Mouse (Mus musculus) erythroblast, adult 5-6 weeks (primary cell): ENCODE data around the gene Abcb8. TPM values are rescaled to one million over a fixed set of nuclear protein-coding genes. Genes with fewer than 3 reads are reported as not detected.
A peak's percentile ranks its signal among the peaks of the same experiment; 100 is the strongest.

Experiments
- ATAC-seq: replicated peaks from 2 replicates; pipeline ENCODE4 v1.8.0; 2016; ENCODE audit warnings: moderate number of reproducible peaks, mild to moderate bottlenecking, moderate TSS enrichment, inconsistent platforms; ENCODE audit not compliant: poor library complexity, low FRiP score, severe bottlenecking
- total RNA-seq, 2 experiments: library from RNA; stranded (forward) in 1 of 2; stranded (reverse) in 1 of 2; fragments of 150-400 nt in 1 of 2; fragments of 200-764, 138-1000 nt in 1 of 2; gene quantifications; 2 replicates each; pipeline versions ENCODE4 v1.2.3 to v1.2.4; 2015 to 2017; ENCODE audit warnings: low replicate concordance in 2 of 2

Gene Abcb8
- 11.3 and 22.7 TPM in 2 replicates for total RNA-seq (2015; ENCODE audit: low replicate concordance)
- total RNA-seq (2017; ENCODE audit: low replicate concordance), result 2.9 and 5.5 TPM in 2 replicates

DNA sequence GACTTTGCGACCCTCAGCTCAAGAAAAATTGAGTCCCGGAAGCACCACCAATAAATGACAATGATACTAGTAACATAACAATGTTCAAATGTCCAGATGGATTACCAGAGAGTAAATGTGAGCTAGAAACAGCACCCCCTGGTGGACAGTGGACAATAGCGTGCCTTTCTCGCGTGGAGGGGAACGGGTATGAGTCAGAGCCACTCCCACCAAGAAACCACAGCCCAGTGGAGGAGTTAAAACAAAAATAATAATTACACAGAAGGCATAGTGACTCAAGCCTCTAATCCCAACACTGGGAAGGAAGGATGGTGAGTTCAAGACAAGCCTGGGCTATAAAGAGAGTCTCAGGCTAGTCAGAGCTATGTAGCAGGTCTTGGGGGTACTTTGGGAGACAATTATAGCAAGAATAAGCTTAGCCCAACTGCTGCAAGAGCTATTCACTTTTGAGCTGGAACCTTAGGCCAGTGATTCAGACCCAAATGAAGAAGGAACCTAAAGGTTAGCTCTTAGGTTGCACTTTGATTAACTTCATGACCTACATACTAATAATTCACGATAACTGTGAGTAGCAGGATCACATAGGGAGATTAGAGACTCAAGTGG is at the start of gene Abcb8:
Gene Abcb8 (plus strand): TSS at position 272 of the 606 bp plus-strand sequence.
- ATAC-seq, result peak; percentile 70

DNA sequence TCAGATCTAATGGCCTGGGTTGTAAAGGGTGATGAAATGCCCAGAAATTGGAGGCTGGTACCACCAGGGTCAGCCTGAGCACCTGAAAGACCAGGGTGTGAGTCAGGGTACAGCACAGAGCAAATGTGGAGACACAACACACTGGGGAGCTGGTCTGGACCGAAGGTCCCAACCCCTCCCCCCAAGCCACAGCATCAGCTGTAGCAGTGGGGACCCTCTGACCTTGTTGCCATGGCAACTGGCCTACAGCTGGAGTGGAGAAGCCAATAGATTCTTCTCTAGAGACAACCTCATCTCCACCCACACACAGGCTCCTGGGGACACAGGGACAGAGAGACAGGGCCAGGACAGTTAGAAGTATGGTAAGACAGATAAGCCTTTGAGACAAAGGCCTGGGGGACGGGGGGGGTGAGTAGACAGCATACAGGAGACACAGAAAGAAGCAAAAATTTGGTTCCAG is 49.5 kb upstream of the Abcb8 start:
- no peak for ATAC-seq

DNA sequence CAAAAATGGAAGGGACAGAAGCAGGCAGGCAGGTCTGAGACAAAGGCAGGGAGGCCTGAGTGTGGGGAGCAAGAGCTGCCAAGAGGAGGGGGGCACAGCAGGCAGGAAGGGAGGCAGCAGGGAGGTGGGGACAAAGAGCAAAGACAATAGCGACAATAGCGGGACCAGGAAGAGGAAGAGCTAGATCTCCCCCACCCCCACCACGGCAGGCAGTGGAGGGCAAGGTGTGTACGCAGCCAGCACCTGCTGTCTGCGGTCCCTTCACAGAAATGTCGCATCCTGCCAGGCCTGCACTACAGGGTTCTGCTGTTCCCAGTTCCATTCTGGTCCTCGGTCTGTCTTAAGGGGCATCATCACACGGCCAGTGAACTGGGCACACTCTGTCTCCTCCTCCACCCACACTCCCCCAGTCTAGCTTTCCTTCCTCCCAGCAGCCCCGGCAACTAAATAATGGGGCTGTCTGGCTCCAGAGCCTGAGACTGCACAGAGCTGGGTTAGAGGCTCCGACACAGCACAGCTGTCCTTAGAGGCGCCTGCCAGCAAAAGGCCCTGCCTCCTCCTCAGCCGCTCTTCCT is 48.9 kb upstream of the Abcb8 start:
- ATAC-seq, result no peak

DNA sequence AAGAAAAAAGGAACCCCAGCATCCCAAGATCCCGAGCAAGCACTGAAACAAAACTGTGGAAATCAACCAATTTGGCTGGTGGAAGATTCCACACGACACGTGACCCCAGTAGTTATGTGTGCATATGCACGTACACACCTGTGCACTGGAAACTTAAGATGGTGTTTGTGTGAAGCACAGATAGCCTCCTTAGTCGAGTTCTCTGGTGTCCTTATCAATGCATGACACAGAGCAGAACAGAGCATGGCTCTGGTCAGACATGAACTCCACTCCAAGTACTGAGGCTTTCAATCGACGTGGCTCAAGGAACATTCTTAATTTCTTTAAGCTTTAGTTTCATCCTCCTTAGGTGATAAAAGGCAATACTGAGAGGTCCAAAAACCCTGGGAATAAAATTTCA is 47.1 kb upstream of the Abcb8 start:
- no peak for ATAC-seq

DNA sequence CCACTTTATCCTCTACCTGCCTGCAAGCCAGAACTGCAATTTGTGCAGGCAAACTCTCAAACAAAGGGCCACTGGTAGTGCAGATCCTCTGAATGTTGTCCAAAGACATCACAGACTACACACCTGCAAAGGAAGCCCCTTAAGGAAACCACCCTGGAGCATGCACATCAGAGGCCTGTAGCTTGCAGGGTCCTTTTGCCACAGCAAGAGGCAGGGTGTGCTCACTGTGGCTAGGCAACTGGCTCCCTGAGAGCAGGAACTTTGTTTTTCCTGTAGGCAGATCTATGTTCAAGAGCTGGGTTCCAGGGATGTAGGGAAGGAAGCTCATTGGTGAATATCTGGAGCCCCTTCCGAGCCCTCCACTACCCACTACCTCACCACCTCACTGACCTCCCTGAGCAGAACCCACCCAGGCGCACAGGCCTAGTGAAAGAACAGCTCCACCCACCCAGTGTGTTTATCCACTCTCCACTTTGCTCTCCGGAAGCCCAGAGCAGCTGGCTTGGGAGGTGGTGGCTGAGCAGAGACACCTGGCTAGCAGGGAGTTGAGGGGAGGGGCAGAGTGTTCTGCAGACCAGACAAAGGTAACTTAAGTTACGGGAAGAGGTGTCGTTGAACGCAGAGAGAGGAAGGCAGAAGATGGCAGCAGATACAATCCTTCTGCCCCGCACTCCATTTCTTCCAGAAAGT is 46.1 kb upstream of the Abcb8 start:
- ATAC-seq, result no peak

DNA sequence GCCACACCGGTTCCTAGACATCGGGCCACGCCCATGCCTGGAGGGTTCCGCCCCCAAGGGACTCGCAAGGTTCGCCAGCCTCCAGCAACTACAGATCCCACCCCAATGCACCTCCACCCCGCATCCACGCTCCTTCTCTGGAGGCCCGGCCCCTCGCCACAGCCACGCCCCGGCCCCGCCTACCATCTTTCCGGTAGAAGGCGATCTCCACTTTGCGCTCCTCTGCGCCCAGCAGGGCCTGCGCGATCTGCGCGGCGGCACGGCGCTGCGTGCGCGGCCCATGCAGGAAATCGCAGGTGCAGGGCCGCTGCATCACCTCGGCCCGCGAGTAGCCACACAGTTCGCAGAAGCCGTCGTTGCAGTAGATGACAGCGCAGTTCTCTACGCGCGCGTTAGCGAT is 45.3 kb upstream of the Abcb8 start:
- peak; percentile 56 for ATAC-seq

DNA sequence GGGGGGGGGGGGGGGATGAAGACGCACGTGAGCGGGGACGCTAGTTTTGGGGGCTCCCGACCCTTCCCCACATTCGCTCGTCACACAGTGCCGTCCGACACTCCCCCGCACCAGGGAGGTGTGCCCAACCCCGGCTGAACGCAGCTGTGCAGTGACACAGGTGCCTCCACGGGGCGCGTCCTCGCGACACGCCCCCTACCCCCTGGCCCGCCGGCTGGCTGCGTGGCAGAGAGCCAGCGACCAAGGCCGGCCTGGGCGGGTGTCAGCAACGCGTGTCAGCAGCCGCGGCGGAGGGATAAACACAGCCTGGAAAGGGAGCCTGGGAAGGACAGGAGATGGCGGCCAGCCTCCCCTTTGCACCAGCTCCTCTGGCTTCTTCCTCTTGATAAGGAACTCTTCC is 44.9 kb upstream of the Abcb8 start:
- no peak for ATAC-seq

DNA sequence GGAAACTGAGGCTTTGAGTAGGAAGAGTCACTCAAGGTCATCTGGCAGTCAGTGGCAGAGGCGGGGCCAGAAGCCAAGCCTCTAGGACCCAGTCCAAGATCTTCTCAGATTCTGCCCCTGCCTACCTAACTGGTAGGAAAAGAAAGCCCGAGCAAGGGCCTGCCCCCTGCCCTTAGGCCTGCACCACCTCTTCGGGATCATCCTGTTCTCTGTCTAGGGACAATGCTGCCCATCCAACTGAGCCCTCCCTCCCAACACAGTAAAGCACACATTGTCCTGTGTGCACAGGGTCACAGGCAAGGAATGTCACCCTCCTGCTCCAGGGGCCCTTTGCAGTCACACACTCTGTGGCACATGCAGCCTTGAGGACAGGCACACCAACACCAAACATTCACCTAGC is 43.4 kb upstream of the Abcb8 start:
- no peak for ATAC-seq

DNA sequence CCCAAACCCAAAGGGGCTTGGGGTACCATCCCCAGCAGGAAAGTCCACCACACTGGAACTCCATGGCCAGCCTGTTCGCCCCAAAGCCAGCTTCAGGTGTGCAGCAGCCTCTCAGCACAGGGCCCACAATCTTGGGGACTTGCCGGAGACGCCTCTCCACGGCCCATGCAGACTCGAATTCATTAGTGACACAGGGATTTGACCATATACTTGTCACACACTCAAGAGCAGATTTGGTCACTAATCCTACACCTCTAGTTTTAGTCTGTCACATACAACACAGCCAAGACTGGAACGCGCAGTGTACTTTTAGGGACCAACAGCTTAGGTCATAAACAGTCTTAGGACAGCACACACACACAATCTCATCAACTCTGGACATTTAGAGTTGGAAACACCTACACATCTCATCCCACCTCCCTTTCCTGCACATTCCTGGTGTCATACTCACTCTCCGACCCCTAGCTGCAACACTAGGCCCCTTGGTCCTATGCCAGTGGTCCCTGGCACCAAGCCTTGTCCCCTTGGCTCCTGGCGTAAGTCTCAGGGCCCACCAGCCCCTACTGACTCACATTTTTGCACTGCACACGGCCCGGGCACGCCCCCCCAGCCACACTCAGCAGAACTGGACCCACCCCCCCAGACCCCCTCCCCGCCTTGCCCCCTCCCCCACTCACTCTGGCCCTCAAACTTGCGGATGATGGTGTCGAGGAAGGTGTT is 42.8 kb upstream of the Abcb8 start:
- no peak for ATAC-seq

DNA sequence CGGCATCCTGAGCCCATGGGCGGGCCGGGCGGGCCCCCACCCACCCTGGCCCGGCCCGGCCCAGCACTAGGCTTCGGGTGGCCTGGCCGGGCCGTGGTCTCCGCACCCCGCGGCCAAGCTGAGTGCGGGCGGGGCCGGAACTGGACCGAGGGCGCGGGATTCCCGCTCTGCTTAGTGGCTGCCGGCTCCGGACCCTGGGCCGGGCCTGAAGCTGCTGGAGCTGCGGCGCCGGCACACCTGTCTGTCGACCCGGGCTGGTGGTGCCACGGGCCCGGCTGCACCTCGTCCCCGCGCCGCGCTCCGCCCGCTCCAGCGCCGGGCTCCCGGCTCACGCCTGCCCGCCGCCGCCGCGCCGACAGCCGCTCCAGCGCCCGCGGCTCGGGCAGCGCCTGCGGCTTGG is 42.2 kb upstream of the Abcb8 start, which contains the start of gene Kcnh2:
Gene Kcnh2 (minus strand): TSS at position 327 of the 400 bp plus-strand sequence.
- ATAC-seq, result no peak

DNA sequence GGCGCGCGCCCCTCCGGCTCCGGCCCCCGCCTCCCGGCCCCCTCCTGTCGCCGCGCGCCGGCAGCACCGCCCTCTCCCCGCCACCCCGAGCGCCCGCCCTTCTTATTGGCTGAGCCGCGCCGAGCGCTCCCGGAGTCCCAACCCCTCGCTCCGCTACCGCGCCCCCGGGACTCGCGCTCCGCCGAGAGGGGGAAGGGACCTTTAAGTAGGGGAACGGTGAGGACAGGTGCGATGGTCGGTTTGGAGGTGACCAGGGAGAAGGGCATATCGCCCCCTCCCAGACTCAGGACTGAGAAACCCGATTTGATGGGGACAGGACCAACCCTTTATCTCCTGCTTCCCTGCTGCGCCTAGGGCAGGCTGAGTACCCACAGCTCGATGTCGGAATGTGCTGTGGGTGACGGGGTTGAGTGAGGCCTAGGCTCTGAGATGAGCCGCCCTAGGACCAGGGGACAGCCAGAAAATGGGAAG is 41.7 kb upstream of the Abcb8 start:
- ATAC-seq, result no peak

DNA sequence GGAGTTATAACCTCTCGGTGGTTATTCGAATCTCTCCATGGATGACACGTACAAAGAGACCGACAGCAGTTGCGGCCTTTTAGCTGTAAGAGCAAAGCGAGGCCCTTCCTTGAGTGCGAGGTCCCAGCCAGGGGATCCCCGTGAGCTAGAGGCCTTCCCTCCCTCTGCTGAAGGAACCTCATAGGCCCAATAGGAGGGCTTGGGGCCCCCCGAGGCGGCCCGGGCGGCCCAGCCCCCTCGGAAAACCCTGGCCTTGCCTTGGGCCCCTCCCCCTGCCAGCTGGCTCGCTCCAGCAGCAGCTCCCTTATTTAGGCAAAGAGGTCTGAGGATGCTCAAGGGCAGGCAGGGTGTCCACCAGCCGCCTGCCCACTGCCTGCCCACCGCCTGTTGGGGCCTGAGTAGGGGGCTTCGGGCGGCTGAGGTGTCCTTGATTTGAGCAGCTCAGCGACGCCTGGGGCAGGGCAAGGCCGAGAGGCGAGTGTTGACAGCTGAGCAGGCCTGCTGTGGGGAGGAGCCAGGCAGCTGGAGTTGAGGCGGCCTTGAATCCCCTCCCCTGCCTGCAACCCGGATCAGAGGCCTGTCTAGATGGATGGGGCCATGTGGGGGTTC is 41.1 kb upstream of the Abcb8 start:
- ATAC-seq, result no peak

DNA sequence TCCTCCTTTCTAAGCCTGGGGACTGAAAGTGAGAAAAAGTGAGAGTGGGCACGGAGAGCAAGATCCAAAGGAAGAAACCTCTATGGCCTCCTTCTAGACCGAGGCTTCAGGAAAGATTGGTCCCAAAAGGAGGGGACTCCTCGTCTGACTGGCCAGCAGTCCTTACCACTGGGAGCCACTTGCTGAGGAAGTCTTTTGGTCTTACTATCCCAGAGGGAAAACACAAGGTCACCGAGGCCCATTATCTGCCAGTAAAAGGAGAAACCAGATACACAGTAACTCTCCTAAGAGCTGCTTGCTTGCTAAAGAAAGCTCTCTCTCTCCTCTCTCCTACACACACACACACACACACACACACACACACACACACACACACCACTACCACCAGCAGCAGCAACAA is 40.1 kb upstream of the Abcb8 start:
- no peak for ATAC-seq

DNA sequence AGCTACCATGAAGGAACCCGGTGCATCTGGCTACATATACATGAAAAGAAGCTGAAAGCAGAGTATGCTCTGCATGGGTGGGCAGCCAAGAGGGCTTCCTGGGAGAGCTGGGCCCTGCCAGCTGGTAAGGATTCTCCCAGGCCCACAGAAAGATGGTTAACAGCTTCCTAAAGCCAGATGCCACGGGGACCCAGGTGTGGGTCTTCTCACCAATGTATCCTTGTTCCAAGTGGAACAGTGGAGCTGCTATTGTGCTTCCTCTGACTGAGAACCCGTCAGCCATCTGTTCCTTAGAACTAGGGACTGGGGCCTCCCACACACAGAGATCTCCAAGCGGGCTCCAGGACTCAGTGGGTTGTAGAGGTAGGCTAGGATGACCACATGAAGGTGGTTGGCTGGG is 36.7 kb upstream of the Abcb8 start:
- no peak for ATAC-seq

DNA sequence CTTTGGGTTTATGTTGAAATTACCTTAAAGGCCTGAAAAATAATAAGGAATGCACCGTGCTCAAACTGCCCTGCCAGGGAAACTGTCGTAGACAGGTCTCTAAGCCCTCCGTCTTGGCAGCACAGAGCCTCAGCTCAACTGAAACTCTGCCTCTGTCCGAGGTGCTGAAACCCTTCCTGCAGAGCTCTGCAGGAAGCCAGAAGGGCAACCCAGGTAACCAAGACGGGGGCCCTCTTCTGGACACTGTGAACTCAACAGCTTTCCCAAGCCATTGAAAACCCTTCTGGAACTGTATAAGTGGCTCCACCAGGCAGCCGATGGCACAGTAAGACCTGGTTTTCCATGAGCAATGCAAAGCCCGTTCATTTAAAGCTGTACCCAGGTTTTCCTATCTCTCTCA is 36.0 kb upstream of the Abcb8 start:
- no peak for ATAC-seq

DNA sequence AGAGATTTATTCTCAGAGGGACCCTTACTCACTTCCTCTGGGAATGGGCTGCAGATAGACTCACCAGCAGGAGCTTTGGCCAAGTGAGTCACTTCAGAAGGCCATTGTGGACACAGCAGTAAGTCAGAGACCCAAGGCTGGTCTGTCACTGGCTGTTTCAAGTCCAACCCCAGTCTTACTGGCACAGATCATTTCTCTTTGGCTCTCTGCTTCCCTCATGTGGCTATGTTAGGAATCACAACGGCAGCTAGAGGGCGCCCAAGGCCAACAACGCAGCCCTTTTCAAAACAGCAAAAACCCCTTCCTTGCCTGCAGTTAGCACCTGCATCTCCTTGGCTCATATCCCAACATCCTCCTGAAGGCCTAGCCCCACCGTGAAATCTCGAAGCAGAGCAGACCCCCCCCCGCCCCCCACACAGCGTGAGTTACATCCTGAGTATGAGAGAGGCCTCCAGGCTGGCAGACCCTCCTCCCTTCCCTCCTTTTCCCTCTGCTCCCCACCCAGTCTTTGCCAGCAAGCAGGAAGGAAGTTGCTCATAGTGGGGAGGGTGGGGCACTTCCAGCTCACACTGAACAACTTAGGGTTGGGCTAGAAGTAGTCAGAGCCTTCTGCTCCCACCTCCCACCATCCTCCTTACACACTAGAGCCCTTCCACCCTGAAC is 32.5 kb upstream of the Abcb8 start:
- ATAC-seq, result peak; percentile 82

DNA sequence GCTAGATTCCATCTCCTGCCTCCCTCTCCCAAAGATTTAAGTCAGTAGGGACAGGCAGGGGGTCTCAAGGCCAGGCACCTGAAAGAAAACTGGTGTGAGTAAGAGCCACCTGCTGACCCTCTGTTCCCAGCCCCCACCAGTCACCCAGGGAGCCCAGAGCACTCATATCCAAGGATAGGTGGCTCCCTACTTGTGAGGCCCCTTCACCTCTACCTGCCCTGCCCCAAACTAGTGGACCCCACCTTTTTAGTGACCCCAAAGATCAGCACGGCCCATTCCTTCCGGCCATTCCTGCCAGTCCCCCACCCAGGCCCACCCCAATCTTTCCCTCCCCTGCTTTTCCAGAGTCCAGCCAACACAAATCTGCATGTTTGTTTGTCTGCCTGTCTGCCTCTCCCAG is 30.0 kb upstream of the Abcb8 start:
- no peak for ATAC-seq

DNA sequence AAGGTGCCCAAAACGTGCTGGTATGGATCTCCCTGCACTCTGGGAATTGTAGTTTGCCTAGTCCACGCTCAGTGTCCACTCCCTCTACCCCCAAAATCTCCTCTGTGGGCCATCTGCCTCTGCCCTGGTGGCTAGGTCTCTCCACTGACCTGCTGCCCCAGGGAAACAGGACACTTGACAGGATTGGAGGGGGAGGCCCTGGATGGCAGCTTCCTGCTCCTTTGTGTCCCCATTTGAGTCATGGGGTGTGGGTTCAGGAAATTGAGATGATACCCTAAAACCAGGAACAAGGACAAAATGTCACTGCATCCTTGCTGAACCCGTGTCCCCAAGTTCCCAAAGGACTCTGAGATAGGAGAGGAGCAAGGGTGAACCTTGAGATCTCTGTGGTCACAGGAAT is 29.4 kb upstream of the Abcb8 start:
- ATAC-seq, result no peak

DNA sequence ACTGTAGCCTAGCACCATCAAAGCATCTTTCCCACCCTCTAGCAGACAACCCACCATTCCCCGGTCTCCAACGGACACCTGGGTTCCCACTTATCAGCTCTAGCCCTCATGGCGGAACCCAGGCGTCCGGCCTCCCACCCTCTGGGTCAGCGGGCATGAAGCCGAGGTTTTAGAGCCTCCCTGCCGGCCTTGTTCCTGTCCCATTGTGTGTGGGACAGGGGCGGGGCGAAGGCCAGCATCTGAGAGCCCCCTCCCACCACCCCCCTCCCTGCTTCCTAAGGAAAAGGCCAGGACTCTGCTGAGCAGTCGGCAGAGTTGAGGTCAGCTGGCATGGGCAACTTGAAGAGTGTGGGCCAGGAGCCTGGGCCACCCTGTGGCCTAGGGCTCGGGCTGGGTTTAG is 29.0 kb upstream of the Abcb8 start, which contains the start of gene Nos3:
Gene Nos3 (plus strand): TSS at position 303 of the 400 bp plus-strand sequence.
- ATAC-seq, result no peak
